Mouse (Mus musculus): ENCODE results near the gene Rint1. TPM values are rescaled to one million over a fixed set of nuclear protein-coding genes. Genes with fewer than 3 reads are reported as not detected.
"Not testable (repeated sequence)": the region's sequence is repeated elsewhere in the genome, so short reads cannot be mapped to it uniquely, and the experiment has no call there.

The Rint1 gene
- total RNA-seq, 2 experiments from 2014 or later = 21.0 to 22.9 TPM

GRCm38 (mm10) chr5:23838158-23838557 is 50.6 kb downstream of the Rint1 start:
- TF ChIP-seq CTCF (conservative IDR thresholded peaks at IDR 0.05) = no peak

GRCm38 (mm10) chr5:23843674-23844530 is 56.4 kb downstream of the Rint1 start, which contains the start of gene Tomm7:
Tomm7 (minus strand) TSS chr5:23844161.
- peak; percentile 97 to 98 for DNase-seq (ENCODE audit: low spot score in 2 of 2)
- peak within 1 kb of the TSS; percentile 93 for H3K27ac ChIP-seq
- peak within 1 kb of the TSS; percentile 95 for H3K4me3 ChIP-seq
- TF ChIP-seq CTCF (conservative IDR thresholded peaks at IDR 0.05) = peak; percentile 30; the same call in 1 of the 2 replicates

More at GRCm38 (mm10) chr5:23838158-23838557, 50.6 kb downstream of the Rint1 start:
- no peak for DNase-seq (ENCODE audit: low spot score in 2 of 2)
- Histone ChIP-seq H3K4me3 (no peak overlapping the region), H3K27ac (no peak overlapping the region)

DNA sequence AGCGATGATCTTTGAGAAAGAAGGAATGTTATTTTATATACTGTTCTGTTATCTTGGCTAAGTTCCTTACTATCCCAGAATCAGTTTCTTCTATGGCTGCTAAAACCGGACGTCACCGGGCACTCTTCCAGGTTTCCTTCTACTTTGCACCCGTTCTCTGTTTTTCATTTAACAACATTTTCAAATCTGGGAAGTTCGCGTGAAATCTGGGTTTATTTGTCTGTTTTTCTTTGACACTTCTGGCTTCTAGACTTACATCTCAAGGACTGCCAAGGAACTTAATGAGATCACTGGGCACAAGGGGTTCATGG is 57.0 kb downstream of the Rint1 start:
- no peak for TF ChIP-seq CTCF (conservative IDR thresholded peaks at IDR 0.05)
- H3K4me3 ChIP-seq = peak overlapping the region; percentile 95
- peak in 1 of 2 experiments; percentile 42 for DNase-seq (ENCODE audit: low spot score in 2 of 2)

GRCm38 (mm10) chr5:23845141-23845540 is 57.6 kb downstream of the Rint1 start:
- H3K4me3 ChIP-seq = no peak overlapping the region
- no peak for TF ChIP-seq CTCF (conservative IDR thresholded peaks at IDR 0.05)
- peak overlapping the region; percentile 93 for H3K27ac ChIP-seq
- no peak for DNase-seq (ENCODE audit: low spot score in 2 of 2)

More for the DNA sequence above, 57.0 kb downstream of the Rint1 start:
- H3K27ac ChIP-seq = peak overlapping the region; percentile 93

DNA sequence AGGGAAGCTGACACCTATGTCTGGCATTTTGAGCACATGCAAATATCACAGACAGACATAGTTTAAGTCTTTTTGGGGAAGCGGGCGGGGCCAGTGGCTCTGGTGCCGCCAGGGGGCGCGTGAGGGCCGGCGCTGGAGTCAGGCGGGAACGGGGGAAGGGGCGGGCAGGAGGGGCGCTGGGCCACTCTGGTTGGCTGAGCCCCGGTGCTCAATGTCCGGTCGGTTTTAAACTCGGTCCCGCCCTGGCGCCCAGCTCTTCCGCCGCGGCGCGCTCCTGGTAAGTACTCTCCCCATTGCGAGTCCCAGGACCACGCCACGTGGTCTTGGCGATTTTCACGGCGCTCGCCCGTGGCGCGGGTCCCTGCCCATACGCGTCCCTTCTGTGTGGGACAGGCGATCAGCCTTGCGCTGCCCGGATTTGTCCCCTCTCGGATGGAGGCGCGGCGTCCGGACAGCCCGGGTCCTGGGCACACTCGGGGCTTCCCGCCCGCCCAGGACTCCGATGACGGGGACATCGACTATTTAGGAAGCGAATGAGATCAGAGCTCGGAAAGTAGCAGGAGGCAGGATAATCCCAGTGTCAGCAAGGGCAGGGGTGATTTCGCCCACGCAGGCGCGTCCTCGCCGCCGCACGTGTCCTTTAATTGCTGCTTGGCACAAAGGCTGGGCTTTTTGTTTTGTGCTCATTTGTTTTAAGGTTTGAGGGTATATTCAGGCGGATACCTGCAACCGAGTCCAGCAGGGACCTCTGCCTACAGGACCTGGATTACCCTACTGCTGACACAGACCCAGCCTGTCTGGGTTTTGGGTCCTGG is 63.0 kb downstream of the Rint1 start:
- Histone ChIP-seq H3K4me3 (peak overlapping the region; percentile 73), H3K27ac (peak overlapping the region; percentile 75)
- DNase-seq (ENCODE audit: low spot score in 2 of 2) = peak; percentile 87 to 92
- TF ChIP-seq CTCF (conservative IDR thresholded peaks at IDR 0.05) = peak; percentile 85

GRCm38 (mm10) chr5:23851160-23851555 is 63.6 kb downstream of the Rint1 start:
- peak in 1 of 2 experiments; percentile 10 for DNase-seq (ENCODE audit: low spot score in 2 of 2)
- H3K27ac ChIP-seq = peak overlapping the region; percentile 75
- H3K4me3 ChIP-seq = peak overlapping the region; percentile 73
- peak; percentile 68 for TF ChIP-seq CTCF (conservative IDR thresholded peaks at IDR 0.05)

GRCm38 (mm10) chr5:23852916-23853315 is 65.4 kb downstream of the Rint1 start:
- TF ChIP-seq CTCF (conservative IDR thresholded peaks at IDR 0.05) = peak; percentile 69
- DNase-seq (ENCODE audit: low spot score in 2 of 2); H3K4me3 ChIP-seq; H3K27ac ChIP-seq: not testable (repeated sequence)

DNA sequence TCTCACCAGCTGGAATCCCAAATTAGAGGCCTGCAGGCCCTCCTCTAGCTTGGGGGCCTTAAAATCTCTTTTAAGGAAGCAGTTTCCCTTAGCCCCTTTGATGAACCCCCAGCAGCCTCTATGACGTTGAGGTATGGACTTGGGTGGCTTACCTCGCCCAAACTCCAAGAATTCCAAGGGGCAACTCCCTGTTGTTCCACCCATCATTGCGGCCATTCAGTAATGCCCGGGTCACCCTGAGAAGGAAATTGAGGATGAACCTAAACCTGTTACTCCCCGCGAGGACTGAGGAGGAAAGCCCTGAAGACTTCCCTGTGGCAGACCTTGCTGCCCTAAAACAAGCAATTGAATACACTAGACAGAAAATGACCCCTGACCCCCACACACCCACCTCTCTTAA is 68.0 kb downstream of the Rint1 start:
- no peak overlapping the region for H3K27ac ChIP-seq
- no peak for DNase-seq (ENCODE audit: low spot score in 2 of 2)
- no peak for TF ChIP-seq CTCF (conservative IDR thresholded peaks at IDR 0.05)
- H3K4me3 ChIP-seq = no peak overlapping the region

DNA sequence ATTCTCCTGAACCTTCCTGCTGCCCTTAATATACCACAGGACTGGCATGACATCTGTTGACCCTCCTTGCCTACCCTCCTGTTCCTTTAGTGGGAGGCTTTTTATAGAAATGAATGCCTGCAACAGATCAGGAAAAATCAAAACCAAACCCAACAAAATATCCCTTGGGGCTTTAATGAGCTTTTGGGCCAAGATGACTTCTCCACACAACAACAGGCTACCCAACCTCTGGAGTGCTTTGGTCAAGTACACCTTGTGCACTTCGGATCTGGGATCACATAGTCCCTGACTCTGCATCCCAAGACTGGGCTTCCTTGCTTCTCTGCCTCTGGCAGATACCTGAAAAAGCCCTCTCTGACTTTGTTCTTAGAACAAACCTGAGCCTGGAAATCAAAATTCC is 68.7 kb downstream of the Rint1 start:
- Histone ChIP-seq H3K27ac (no peak overlapping the region), H3K4me3 (no peak overlapping the region)
- DNase-seq (ENCODE audit: low spot score in 2 of 2) = no peak
- no peak for TF ChIP-seq CTCF (conservative IDR thresholded peaks at IDR 0.05)

- no peak overlapping the region for H3K4me3 ChIP-seq
- no peak for TF ChIP-seq CTCF (conservative IDR thresholded peaks at IDR 0.05)
- DNase-seq (ENCODE audit: low spot score in 2 of 2) = no peak
These were observed 69.7 kb downstream of the Rint1 start for GRCm38 (mm10) chr5:23857189-23857588.

DNA sequence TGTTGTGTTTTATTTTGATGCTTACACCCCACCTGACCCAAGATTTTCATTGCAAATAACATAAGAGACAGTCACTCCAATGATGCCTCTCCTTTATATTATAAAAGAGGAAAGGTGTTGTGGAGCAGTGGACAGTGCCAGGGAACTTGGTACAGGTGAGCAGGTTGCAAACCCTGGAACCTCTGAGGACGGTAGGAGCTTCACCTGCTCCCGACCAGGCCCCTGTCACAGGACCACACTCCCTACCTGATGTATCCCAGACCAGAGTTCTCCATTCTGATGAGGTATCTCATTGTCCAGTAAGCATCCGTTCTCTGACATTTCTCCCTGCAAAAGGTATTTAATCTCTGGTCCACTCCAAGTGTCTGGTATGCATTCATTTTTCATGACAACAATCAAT is 70.5 kb downstream of the Rint1 start:
- TF ChIP-seq CTCF (conservative IDR thresholded peaks at IDR 0.05) = no peak
- Histone ChIP-seq H3K27ac (no peak overlapping the region), H3K4me3 (no peak overlapping the region)
- DNase-seq (ENCODE audit: low spot score in 2 of 2) = no peak

More at GRCm38 (mm10) chr5:23857189-23857588, 69.7 kb downstream of the Rint1 start:
- no peak overlapping the region for H3K27ac ChIP-seq

- H3K27ac ChIP-seq = no peak overlapping the region
- no peak for DNase-seq (ENCODE audit: low spot score in 2 of 2)
- no peak overlapping the region for H3K4me3 ChIP-seq
- peak; percentile 61 for TF ChIP-seq CTCF (conservative IDR thresholded peaks at IDR 0.05)
These were observed 71.1 kb downstream of the Rint1 start for GRCm38 (mm10) chr5:23858643-23859042.

DNA sequence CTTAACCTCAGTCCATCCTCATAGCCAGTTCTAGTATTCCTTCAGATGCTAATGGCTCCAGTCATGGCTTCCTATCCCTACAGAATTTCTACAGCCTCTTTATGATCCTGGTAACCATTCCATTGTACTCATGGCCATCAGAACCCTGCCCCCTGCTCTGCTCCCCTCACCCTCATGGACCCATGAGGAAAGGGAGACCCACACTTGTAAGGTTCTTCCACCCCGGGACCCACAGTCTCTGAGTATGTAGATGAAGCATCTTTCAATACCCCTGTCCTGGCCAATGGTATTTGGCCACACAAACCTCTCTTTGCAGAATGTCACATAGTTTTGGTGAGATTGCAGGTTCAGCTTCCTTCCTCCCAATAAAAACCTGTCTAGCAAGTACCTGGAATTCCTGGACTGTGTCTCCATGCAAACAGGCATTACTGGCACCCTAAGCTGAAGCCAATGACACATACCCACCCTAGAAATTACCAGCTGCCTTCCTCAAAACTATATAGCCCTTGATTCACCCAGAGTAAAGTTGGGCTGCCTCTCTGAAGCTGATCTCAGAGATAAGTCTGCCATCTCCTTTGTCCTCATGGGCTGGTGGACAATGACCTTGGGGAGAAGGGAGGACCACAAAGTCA is 71.7 kb downstream of the Rint1 start:
- DNase-seq (ENCODE audit: low spot score in 2 of 2) = no peak
- no peak overlapping the region for H3K27ac ChIP-seq
- TF ChIP-seq CTCF (conservative IDR thresholded peaks at IDR 0.05) = no peak
- no peak overlapping the region for H3K4me3 ChIP-seq

Data from layer of hippocampus, adult 2 months (tissue).